Mouse (Mus musculus): ENCODE measurements around the gene Sf3b4. TPM values are rescaled to one million over a fixed set of nuclear protein-coding genes. Genes with fewer than 3 reads are reported as not detected.
A peak's percentile ranks its signal among the peaks of the same experiment; 100 is the strongest.
"Not testable (repeated sequence)": the region's sequence is repeated elsewhere in the genome, so short reads cannot be mapped to it uniquely, and the experiment has no call there.

The Sf3b4 gene
- total RNA-seq, 2 experiments from 2014 or later, result 62.0 to 63.6 TPM

DNA sequence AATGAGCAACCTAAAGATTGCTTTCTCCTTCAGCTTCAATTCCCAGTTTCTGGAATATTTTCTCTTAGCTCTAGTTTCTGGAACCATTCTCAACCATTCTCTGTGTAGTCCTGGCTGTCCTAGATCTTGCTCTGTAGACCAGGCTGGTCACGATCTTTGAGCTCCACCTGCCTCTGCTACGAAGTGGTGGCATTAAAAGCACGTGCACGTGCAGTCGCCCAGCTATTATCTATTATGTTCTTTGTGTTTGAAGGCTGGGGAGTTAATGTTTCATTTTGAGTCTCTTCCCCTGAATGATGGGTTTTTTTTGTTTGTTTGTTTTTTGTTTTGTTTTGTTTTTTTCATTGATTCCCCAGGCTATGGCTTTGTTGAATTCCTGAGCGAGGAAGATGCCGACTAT is 1.1 kb downstream of the Sf3b4 start:
- no peak for DNase-seq
- intact Hi-C loops (cut with DNase I), result no loop called here

- intact Hi-C loops (cut with DNase I), result not testable (repeated sequence)
Observed at GRCm38 (mm10) chr3:96174042-96174441, 1.9 kb downstream of the Sf3b4 start.

GRCm38 (mm10) chr3:96175251-96175650 is 3.1 kb downstream of the Sf3b4 start:
- intact Hi-C loops (cut with DNase I), result no loop called here
- DNase-seq, result no peak

More at GRCm38 (mm10) chr3:96174042-96174441, 1.9 kb downstream of the Sf3b4 start:
- DNase-seq, result not testable (repeated sequence)

- intact Hi-C loops (cut with DNase I), result no loop called here
- no peak for DNase-seq
Observed at GRCm38 (mm10) chr3:96178427-96178826, 6.3 kb downstream of the Sf3b4 start.

DNA sequence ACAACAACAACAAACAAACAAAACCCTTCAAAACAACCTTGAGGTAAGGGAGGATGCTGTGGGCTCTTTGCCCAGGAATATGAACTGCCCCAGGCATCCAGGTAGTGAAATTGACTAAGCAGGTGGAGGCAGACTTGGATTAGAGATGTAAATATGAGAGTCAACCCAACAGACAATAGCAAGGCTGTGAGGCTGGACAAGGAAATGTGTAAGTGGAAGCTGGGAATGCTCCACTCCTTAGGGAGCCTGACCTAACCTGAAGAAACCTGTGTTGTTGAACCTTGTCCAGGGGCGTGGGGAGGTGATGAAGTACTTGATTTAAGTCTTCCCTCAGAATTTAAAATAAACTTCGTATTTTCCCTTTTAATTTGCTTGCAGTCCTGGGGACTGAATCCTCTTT is 6.8 kb downstream of the Sf3b4 start:
- no peak for DNase-seq
- intact Hi-C loops (cut with DNase I), result no loop called here

- intact Hi-C loops (cut with DNase I), result no loop called here
- DNase-seq, result peak; percentile 57
Observed at GRCm38 (mm10) chr3:96179531-96179930, 7.4 kb downstream of the Sf3b4 start.

GRCm38 (mm10) chr3:96180727-96181477 is 8.8 kb downstream of the Sf3b4 start, which contains the start of gene Sv2a:
TSS of gene Sv2a (plus strand) at chr3:96181151.
- intact Hi-C loops (cut with DNase I), result no loop called here
- DNase-seq, result peak; percentile 78

GRCm38 (mm10) chr3:96181510-96182381 is 9.6 kb downstream of the Sf3b4 start:
- intact Hi-C loops (cut with DNase I), result no loop called here
- DNase-seq, result peak; percentile 60

DNA sequence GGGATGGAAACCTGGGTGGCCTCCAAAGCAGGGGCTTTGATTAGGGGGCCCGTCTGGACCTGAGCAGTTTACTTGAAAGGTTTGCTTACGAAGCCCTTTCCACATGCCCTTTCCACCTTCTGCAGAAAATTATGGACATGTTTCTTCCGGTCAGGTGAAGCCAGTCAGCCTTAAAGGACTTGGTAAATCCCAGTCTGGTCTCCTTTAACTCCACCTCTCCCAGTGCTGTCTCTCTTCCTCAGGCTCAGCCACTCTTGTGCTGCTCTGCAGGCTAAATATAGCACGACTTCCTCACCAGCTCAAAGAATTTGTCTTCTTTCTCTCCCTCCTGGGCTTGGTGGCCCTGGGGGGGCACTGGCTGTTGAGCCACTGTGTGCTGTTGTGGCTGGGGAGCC is 10.2 kb downstream of the Sf3b4 start:
- no peak for DNase-seq
- intact Hi-C loops (cut with DNase I), result no loop called here

GRCm38 (mm10) chr3:96192977-96193376 is 20.8 kb downstream of the Sf3b4 start:
- DNase-seq, result no peak
- intact Hi-C loops (cut with DNase I), result no loop called here

- intact Hi-C loops (cut with DNase I), result no loop called here
- DNase-seq, result no peak
Observed at GRCm38 (mm10) chr3:96194966-96195365, 22.8 kb downstream of the Sf3b4 start.

GRCm38 (mm10) chr3:96195616-96196313 is 23.6 kb downstream of the Sf3b4 start:
- intact Hi-C loops (cut with DNase I), result no loop called here
- DNase-seq, result no peak

- DNase-seq, result no peak
- intact Hi-C loops (cut with DNase I), result no loop called here
Observed at GRCm38 (mm10) chr3:96196437-96197128, 24.5 kb downstream of the Sf3b4 start.

- DNase-seq, result peak; percentile 91
- intact Hi-C loops (cut with DNase I), result no loop called here
Observed at GRCm38 (mm10) chr3:96197129-96197749, 25.1 kb downstream of the Sf3b4 start.

DNA sequence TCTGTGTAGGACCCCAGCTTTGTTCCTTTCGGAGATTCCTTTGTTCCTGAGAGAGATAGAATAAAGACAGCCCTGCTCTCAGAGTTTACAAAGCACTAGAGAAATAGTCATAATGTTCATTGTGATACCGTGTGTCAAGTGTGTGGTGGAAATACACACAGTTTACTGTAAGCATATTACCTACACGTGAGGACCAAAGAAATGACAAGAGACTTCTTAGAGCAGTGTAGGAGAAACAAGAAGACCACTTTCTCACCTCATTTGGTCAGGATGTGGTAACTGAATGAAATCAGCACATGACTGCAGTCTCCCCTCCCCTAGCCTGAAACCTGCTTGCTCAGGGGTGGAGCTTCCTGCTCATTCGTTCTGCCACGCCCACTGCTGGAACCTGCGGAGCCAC is 26.0 kb downstream of the Sf3b4 start:
- DNase-seq, result no peak
- intact Hi-C loops (cut with DNase I), result no loop called here

DNA sequence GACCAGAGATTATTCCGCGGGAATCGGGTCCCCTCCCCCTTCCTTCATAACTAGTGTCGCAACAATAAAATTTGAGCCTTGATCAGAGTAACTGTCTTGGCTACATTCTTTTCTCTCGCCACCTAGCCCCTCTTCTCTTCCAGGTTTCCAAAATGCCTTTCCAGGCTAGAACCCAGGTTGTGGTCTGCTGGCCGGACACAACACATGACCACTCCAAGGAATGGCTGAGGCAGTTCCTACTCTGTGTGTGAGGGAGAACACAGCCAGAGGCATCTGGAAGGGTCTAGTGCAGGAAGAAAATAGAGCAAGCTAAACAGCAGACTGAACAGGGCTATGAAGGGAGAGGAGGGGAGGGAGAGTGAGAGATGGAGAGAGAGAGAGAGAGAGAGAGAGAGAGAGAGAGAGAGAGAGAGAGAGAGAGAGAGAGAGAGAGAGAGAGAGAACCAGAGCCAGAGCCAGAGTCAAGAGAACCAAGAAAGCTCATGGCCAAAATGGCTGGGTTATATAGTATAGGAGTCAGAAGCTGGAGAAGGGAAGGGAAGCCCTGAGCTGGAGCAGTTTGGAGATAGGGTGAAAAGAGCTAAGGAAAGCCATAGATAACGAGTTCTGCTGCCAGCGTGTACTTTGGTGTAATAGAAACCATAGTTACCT is 26.6 kb downstream of the Sf3b4 start:
- intact Hi-C loops (cut with DNase I); DNase-seq: not testable (repeated sequence)

- DNase-seq, result no peak
- intact Hi-C loops (cut with DNase I), result no loop called here
Observed at GRCm38 (mm10) chr3:96199731-96200130, 27.6 kb downstream of the Sf3b4 start.

DNA sequence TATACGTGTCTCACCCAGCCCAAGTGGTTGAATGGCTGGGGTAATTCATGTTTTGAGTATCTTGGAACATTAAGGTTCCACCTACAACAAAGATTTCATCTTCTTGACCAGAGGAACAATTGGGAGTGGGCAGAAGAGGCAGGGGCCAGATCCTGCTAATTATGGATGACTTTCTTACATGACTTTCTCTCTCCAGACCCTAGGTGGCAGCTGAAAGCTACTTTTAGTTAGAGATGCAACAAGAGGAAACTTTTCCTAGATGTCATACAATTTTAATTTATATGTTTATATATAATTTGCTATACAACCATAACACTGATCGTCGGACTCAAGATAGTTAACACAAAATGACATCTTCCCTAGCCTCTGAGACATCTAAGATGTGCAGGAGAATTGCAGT is 35.7 kb downstream of the Sf3b4 start:
- intact Hi-C loops (cut with DNase I), result no loop called here
- no peak for DNase-seq

DNA sequence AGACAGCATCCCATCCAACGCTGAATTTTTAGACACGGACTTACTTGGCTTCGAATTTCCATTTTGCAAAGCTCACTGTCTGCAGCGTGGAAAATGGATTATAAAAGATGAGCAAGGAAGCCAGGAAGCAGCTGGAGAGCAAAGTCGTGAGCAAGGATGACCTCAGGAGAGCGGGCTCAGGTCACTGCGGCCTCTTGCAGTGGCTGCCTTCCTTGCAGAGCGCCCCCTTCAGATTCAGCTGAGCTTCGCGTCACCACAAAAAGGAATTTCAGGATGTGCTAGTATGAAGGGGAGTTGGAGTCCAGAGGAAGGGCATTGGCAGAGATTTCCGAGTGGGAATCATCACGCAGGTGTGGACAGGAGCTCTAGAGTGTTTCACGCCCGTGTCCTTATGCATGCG is 37.1 kb downstream of the Sf3b4 start:
- intact Hi-C loops (cut with DNase I), result no loop called here
- DNase-seq, result peak; percentile 28

DNA sequence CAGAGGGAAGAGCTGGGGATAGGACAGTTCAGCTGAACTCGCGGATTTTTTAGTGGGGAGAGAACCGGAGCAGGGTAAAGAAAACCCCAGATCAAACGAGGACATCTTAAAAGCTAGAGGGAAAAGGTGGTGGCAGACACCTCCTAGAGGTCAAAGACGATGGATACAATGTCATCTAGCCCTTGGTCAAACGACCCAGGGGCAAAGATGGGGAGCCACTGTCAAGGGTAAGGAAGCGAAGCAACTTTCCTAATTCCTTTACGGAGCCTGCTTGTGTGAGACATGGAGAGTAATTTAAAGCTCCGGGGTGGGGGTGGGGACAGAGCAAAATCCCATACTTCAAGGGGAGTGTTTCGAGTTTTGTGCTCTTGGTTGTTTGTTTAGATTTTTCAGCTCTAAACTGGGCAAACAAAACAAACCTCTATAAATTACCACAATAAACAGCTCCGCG is 47.1 kb downstream of the Sf3b4 start:
- no peak for DNase-seq
- intact Hi-C loops (cut with DNase I), result no loop called here

All from left cerebral cortex, postnatal 4 days (tissue).